Mouse (Mus musculus): ENCODE data around the gene Tspan2. TPM values are rescaled to one million over a fixed set of nuclear protein-coding genes. Genes with fewer than 3 reads are reported as not detected.

The Tspan2 gene
- polyA plus RNA-seq (2012; rRNA removed), result 20.0 and 34.7 TPM in 2 replicates

GRCm38 (mm10) chr3:102734313-102735030 is at the start of gene Tspan2:
TSS of gene Tspan2 (plus strand) at chr3:102734529.
- 2% methylated on average over 49 of the region's 54 CpGs for WGBS
- peak; percentile 82 for DNase-seq
- Histone ChIP-seq H3K4me1 (ENCODE audit: control insufficient read depth, insufficient read depth, low read length) (peaks cover 25% of the 10 kb centered on the region), H3K4me3 (replicated peaks; ENCODE audit: extremely low read depth, low read depth, low read length) (peak within 1 kb of the TSS; percentile 87)
- TF ChIP-seq CTCF (IDR thresholded peaks at IDR 0.05; ENCODE audit: insufficient read depth, low read length) (no peak), POLR2A (IDR thresholded peaks at IDR 0.05; ENCODE audit: borderline replicate concordance, extremely low read depth, low read depth, low read length) (peak; percentile 67; the same call in 1 of the 2 replicates)

DNA sequence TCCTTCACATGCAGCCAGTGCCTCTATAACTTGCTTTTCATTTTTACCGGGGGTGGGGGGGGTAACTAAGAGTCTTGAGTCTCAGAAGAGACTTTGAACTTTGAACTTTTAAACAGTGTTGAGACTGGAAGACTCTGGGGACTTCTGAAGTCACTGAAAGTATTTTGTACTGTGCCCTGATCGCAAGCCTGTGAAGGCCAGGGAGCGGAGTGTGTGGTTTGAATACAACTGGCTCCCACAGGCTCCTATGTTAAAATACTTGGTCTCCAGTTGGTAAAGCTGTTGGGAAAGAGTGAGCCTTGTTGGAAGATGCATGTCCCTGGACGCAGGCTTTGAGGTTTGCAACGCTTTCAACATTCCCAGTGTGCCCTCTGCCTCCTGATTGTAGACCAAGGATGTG is 47.5 kb upstream of the Tspan2 start:
- Histone ChIP-seq H3K4me1 (ENCODE audit: control insufficient read depth, insufficient read depth, low read length) (no peaks in the 10 kb centered on the region), H3K4me3 (replicated peaks; ENCODE audit: extremely low read depth, low read depth, low read length) (no peak overlapping the region)
- DNase-seq, result no peak
- TF ChIP-seq CTCF (IDR thresholded peaks at IDR 0.05; ENCODE audit: insufficient read depth, low read length), result no peak
- no peak for TF ChIP-seq POLR2A (IDR thresholded peaks at IDR 0.05; ENCODE audit: borderline replicate concordance, extremely low read depth, low read depth, low read length)
- WGBS, result 79% methylated on average over 5 of the region's 5 CpGs

GRCm38 (mm10) chr3:102687852-102688251 is 46.5 kb upstream of the Tspan2 start:
- no peaks in the 10 kb centered on the region for H3K4me1 ChIP-seq (ENCODE audit: control insufficient read depth, insufficient read depth, low read length)
- H3K4me3 ChIP-seq (replicated peaks; ENCODE audit: extremely low read depth, low read depth, low read length), result no peak overlapping the region
- DNase-seq, result no peak
- 67% methylated on average over 8 of the region's 8 CpGs for WGBS
- TF ChIP-seq POLR2A (IDR thresholded peaks at IDR 0.05; ENCODE audit: borderline replicate concordance, extremely low read depth, low read depth, low read length) (no peak), CTCF (IDR thresholded peaks at IDR 0.05; ENCODE audit: insufficient read depth, low read length) (no peak)

DNA sequence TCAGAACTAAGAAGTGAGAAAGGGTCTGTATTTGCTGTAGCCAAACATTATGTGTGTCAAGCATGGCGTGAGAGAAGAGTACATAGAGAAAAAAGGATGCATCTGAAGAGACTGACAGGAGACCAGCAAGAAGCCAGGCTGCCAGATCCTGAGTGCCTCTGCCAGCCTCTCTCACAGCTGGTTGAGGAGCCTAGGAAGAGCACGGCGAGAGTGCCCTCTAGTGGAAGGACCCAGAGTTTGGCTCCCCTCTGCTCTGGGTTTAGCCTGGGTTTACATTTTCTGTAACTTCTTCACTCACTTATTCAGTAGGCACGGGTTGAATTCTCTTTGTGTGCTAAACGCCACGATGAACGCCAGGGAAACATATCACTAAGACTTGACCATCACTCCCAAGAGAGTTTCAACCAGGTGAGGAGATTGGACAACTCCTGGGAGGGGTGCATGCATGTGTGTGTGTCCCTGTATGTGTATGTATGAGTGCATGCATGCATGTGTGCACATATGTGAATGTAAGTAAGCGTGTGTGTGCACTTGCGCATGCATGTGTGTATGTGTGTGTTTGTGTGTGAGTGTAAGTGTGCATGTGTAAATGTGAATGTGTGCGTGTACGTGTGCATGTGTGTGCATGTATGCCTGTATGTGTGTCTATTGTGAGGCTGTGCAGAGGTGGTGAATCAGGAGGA is 42.4 kb upstream of the Tspan2 start:
- no peak overlapping the region for H3K4me3 ChIP-seq (replicated peaks; ENCODE audit: extremely low read depth, low read depth, low read length)
- WGBS, result 39% methylated on average over 11 of the region's 11 CpGs
- peak; percentile 50 for DNase-seq
- TF ChIP-seq CTCF (IDR thresholded peaks at IDR 0.05; ENCODE audit: insufficient read depth, low read length) (peak; percentile 86), POLR2A (IDR thresholded peaks at IDR 0.05; ENCODE audit: borderline replicate concordance, extremely low read depth, low read depth, low read length) (no peak)
- H3K4me1 ChIP-seq (ENCODE audit: control insufficient read depth, insufficient read depth, low read length), result no peaks in the 10 kb centered on the region

DNA sequence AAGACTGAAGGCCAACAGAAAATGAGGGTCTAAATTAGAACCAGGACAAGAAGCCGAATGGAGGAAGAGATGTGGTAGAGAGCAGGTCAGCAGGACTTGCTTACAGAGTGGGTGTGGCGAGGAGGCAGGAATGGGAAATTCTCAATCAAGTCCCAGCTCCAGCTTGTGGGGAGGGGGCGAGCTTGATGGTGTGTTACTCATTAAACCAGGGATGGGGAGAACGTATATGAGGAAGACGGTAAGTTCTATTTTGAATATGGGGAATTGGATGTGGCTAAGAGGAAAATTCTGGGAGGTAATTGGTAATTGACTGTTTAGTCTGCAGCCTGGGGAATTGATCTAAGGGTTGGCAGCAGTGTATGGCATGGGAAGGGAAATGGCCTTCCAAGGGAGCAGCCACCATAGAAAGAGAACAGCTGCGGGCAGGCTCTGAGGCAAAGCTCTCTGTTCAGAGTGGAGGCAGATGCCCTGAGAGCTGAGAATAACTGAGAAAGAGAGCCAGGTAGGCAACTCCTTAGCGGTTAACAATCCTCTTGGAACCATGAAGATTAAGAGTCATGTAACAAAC is 41.5 kb upstream of the Tspan2 start:
- 85% methylated on average over 7 of the region's 7 CpGs for WGBS

GRCm38 (mm10) chr3:102698127-102698526 is 36.2 kb upstream of the Tspan2 start:
- Histone ChIP-seq H3K4me3 (replicated peaks; ENCODE audit: extremely low read depth, low read depth, low read length) (no peak overlapping the region), H3K4me1 (ENCODE audit: control insufficient read depth, insufficient read depth, low read length) (no peaks in the 10 kb centered on the region)
- 60% methylated on average over 2 of the region's 2 CpGs for WGBS
- TF ChIP-seq POLR2A (IDR thresholded peaks at IDR 0.05; ENCODE audit: borderline replicate concordance, extremely low read depth, low read depth, low read length) (no peak), CTCF (IDR thresholded peaks at IDR 0.05; ENCODE audit: insufficient read depth, low read length) (no peak)
- DNase-seq, result no peak

More for the DNA sequence above, 41.5 kb upstream of the Tspan2 start:
- no peaks in the 10 kb centered on the region for H3K4me1 ChIP-seq (ENCODE audit: control insufficient read depth, insufficient read depth, low read length)
- H3K4me3 ChIP-seq (replicated peaks; ENCODE audit: extremely low read depth, low read depth, low read length), result no peak overlapping the region
- no peak for DNase-seq
- TF ChIP-seq POLR2A (IDR thresholded peaks at IDR 0.05; ENCODE audit: borderline replicate concordance, extremely low read depth, low read depth, low read length) (no peak), CTCF (IDR thresholded peaks at IDR 0.05; ENCODE audit: insufficient read depth, low read length) (no peak)

GRCm38 (mm10) chr3:102701303-102701702 is 33.0 kb upstream of the Tspan2 start:
- 57% methylated on average over 4 of the region's 4 CpGs for WGBS
- DNase-seq, result no peak

GRCm38 (mm10) chr3:102701902-102702544 is 32.3 kb upstream of the Tspan2 start:
- peak; percentile 51 for DNase-seq
- Histone ChIP-seq H3K4me3 (replicated peaks; ENCODE audit: extremely low read depth, low read depth, low read length) (no peak overlapping the region), H3K4me1 (ENCODE audit: control insufficient read depth, insufficient read depth, low read length) (no peaks in the 10 kb centered on the region)
- TF ChIP-seq CTCF (IDR thresholded peaks at IDR 0.05; ENCODE audit: insufficient read depth, low read length), result peak; percentile 36; the same call in 1 of the 2 replicates
- no peak for TF ChIP-seq POLR2A (IDR thresholded peaks at IDR 0.05; ENCODE audit: borderline replicate concordance, extremely low read depth, low read depth, low read length)
- WGBS, result 28% methylated on average over 7 of the region's 7 CpGs

More at GRCm38 (mm10) chr3:102701303-102701702, 33.0 kb upstream of the Tspan2 start:
- no peak for TF ChIP-seq CTCF (IDR thresholded peaks at IDR 0.05; ENCODE audit: insufficient read depth, low read length)
- TF ChIP-seq POLR2A (IDR thresholded peaks at IDR 0.05; ENCODE audit: borderline replicate concordance, extremely low read depth, low read depth, low read length), result no peak
- Histone ChIP-seq H3K4me3 (replicated peaks; ENCODE audit: extremely low read depth, low read depth, low read length) (no peak overlapping the region), H3K4me1 (ENCODE audit: control insufficient read depth, insufficient read depth, low read length) (no peaks in the 10 kb centered on the region)

- WGBS, result 55% methylated on average over 4 of the region's 4 CpGs
- TF ChIP-seq CTCF (IDR thresholded peaks at IDR 0.05; ENCODE audit: insufficient read depth, low read length) (no peak), POLR2A (IDR thresholded peaks at IDR 0.05; ENCODE audit: borderline replicate concordance, extremely low read depth, low read depth, low read length) (no peak)
- no peaks in the 10 kb centered on the region for H3K4me1 ChIP-seq (ENCODE audit: control insufficient read depth, insufficient read depth, low read length)
- no peak for DNase-seq
- no peak overlapping the region for H3K4me3 ChIP-seq (replicated peaks; ENCODE audit: extremely low read depth, low read depth, low read length)
Measured at GRCm38 (mm10) chr3:102704001-102704401, 30.3 kb upstream of the Tspan2 start.
